Mouse (Mus musculus) thymus, adult 2 months (tissue): ENCODE measurements around the gene Gm20425.

ENCODE experiments used
- CTCF ChIP-seq: fragments of 200-500 bp; IDR thresholded peaks from 2 replicates; pipeline ENCODE4 v1.5.1; 2012; ENCODE audit warnings: mild to moderate bottlenecking, control low read depth, low read length, moderate library complexity, borderline replicate concordance; ENCODE audit not compliant: control insufficient read depth, poor library complexity, insufficient read depth; ENCODE audit errors: extremely low read depth
- POLR2A ChIP-seq: fragments of 200-500 bp; IDR thresholded peaks from 2 replicates; pipeline ENCODE4 v1.6.1; 2012; ENCODE audit warnings: mild to moderate bottlenecking, low read length, control low read depth, moderate library complexity; ENCODE audit not compliant: control insufficient read depth, poor library complexity, insufficient read depth; ENCODE audit errors: extremely low read depth

DNA sequence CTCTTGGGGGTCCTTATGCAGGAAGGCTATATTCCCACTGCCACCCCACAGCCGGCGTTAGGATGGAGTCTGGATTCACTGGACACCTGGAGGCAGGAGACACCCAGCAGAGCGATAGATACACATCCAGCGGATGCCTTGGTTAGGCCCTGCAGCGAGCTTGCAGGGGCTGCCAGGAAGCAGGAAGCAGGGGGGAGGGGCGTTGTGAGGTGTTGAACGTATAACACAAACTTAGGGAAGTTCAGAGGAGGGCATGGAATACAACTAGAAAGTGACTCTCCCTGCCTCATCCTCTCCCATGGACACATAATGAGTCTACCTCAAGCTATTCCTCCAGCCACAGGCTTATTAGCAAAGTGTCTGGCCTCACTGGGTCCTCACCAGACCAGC, 2.9 kb upstream of the Gm20425 start:
- no peak for TF ChIP-seq POLR2A
- TF ChIP-seq CTCF = no peak
